Mouse (Mus musculus) c-Kit-positive CD71-negative TER-119-negative erythroid progenitor cells, embryonic 14.5 days (primary cell): ENCODE measurements around the gene BC051142.

Experiments
- DNase-seq: peaks from one replicate; pipeline ENCODE4 v3.0.0-alpha.2; 2013; ENCODE audit warnings: low read depth

Gene BC051142

GRCm38 (mm10) chr17:34398711-34399393, at the start of gene BC051142:
Gene BC051142 (plus strand): TSS chr17:34398820.
- DNase-seq, result peak; percentile 73

- peak; percentile 84 for DNase-seq
Measured at GRCm38 (mm10) chr17:34349429-34349828, 49.2 kb upstream of the BC051142 start.

GRCm38 (mm10) chr17:34354539-34354938, 44.1 kb upstream of the BC051142 start, which contains the start of gene Btnl2:
Gene Btnl2 (plus strand): TSS chr17:34354822.
- no peak for DNase-seq

- DNase-seq, result no peak
Measured at GRCm38 (mm10) chr17:34354940-34355339, 43.7 kb upstream of the BC051142 start.

- DNase-seq, result no peak
Measured at GRCm38 (mm10) chr17:34362954-34363546, 35.6 kb upstream of the BC051142 start.

GRCm38 (mm10) chr17:34363676-34364310, 34.8 kb upstream of the BC051142 start:
- no peak for DNase-seq

- no peak for DNase-seq
Measured at GRCm38 (mm10) chr17:34365031-34365430, 33.6 kb upstream of the BC051142 start.

- DNase-seq, result no peak
Measured at GRCm38 (mm10) chr17:34370563-34370962, 28.1 kb upstream of the BC051142 start.

GRCm38 (mm10) chr17:34373055-34373709, 25.4 kb upstream of the BC051142 start:
- DNase-seq, result no peak

- DNase-seq, result no peak
Measured at GRCm38 (mm10) chr17:34376847-34377246, 21.8 kb upstream of the BC051142 start, which contains the start of gene Btnl1. Gene Btnl1 (plus strand): TSS chr17:34377132.

GRCm38 (mm10) chr17:34377450-34378209, 21.0 kb upstream of the BC051142 start:
- DNase-seq, result no peak

GRCm38 (mm10) chr17:34378716-34379115, 19.9 kb upstream of the BC051142 start:
- no peak for DNase-seq

GRCm38 (mm10) chr17:34379451-34379850, 19.2 kb upstream of the BC051142 start:
- no peak for DNase-seq

- no peak for DNase-seq
Measured at GRCm38 (mm10) chr17:34381876-34382275, 16.7 kb upstream of the BC051142 start.

GRCm38 (mm10) chr17:34383212-34383611, 15.4 kb upstream of the BC051142 start:
- DNase-seq, result no peak

GRCm38 (mm10) chr17:34384699-34385098, 13.9 kb upstream of the BC051142 start:
- no peak for DNase-seq

GRCm38 (mm10) chr17:34386656-34387055, 12.0 kb upstream of the BC051142 start:
- no peak for DNase-seq

- no peak for DNase-seq
Measured at GRCm38 (mm10) chr17:34388513-34388912, 10.1 kb upstream of the BC051142 start.

- no peak for DNase-seq
Measured at GRCm38 (mm10) chr17:34391507-34391906, 7.1 kb upstream of the BC051142 start.

- no peak for DNase-seq
Measured at GRCm38 (mm10) chr17:34392321-34392720, 6.3 kb upstream of the BC051142 start.

GRCm38 (mm10) chr17:34397357-34397756, 1.3 kb upstream of the BC051142 start:
- no peak for DNase-seq
